ENCODE assay signal across 24 mouse cellular contexts in the genomic region with DNA sequence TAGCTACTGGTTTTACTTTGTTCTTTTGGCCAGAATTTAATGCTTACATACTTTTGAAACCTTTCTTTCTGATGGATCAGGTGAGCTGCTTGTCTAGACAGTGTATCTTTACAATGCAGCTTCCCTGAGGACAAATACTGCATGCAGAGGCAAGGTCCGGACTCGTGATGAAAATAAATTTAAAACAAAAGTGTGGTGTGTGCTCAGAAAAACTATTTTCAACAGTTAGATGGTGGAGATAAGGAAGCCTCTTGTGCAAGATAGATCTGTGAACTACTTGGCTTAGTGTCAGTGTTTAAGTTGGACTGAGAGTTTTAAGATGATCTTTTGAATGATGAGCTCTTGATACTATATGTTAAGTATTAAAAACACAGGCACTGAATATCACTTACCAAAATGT. TPM values are rescaled to one million over a fixed set of nuclear protein-coding genes. Genes with fewer than 3 reads are reported as not detected.
DNase-seq lines count a peak whose midpoint lies in the region; ATAC-seq and TF ChIP-seq lines count a peak whose summit lies in the region.
"Had no signal": no experiment of that assay in that cellular context is flagged by ENCODE, and none has a peak within 500 bp of the region (broad histone marks: within the 10 kb centered on the region; RNA-seq: fewer than 3 reads in every experiment).

No protein-coding gene starts in this region.

- no peak for TF ChIP-seq POLR2A in liver, adult 2 months (IDR thresholded peaks at IDR 0.05; ENCODE audit: extremely low read depth, insufficient read depth, low read length)
- no peak for TF ChIP-seq POLR2A in MEL (IDR thresholded peaks at IDR 0.05; ENCODE audit: control insufficient read depth in 1 of 2, insufficient read depth in 1 of 2, low read depth in 1 of 2, low read length in 2 of 2, poor library complexity in 1 of 2)

- H3K27me3 ChIP-seq in liver, adult 2 months (ENCODE audit: control insufficient read depth, insufficient read depth, low read length), result no peaks in the 10 kb centered on the region
- H3K27me3 ChIP-seq in liver, postnatal 0 days (ENCODE audit: insufficient read depth, low read length), result no peaks in the 10 kb centered on the region
- H3K27me3 ChIP-seq in MEL (ENCODE audit: control insufficient read depth in 1 of 2, insufficient read depth in 2 of 2, low read length in 2 of 2), result no peaks in the 10 kb centered on the region
- H3K27me3 ChIP-seq: embryonic facial prominence, embryonic 13.5 days; forebrain, embryonic 12.5 days; forebrain, embryonic 15.5 days; hindbrain, embryonic 13.5 days had no signal

- TF ChIP-seq EP300 in liver, postnatal 0 days (IDR thresholded peaks at IDR 0.05; ENCODE audit: low read depth), result no peak
- peak; percentile 48; a peak in 3 of 4 replicates for TF ChIP-seq EP300 in MEL (IDR thresholded peaks at IDR 0.05; ENCODE audit: low read depth in 1 of 2, low read length in 2 of 2)

- no peak for ATAC-seq in liver, postnatal 0 days
- ATAC-seq in activated CD4-positive, CD25-positive, alpha-beta regulatory T cell, adult 4 months, result no peak
- no peak for ATAC-seq in monocyte, adult 5-6 weeks (replicated peaks; ENCODE audit: insufficient number of reproducible peaks, low FRiP score, low TSS enrichment, poor library complexity, severe bottlenecking)
- ATAC-seq: forebrain, embryonic 15.5 days; hindbrain, postnatal 0 days; intestine, postnatal 0 days had no signal

- H3K79me2 ChIP-seq in liver, adult 2 months (ENCODE audit: control insufficient read depth, insufficient read depth, low read length), result peaks cover 3% of the 10 kb centered on the region; the same call in 1 of the 2 replicates
- no peaks in the 10 kb centered on the region for H3K79me2 ChIP-seq in MEL (ENCODE audit: control insufficient read depth, insufficient read depth, low read length, poor library complexity)

- H3K27ac ChIP-seq in liver, adult 2 months (replicated peaks; ENCODE audit: insufficient read depth, low read depth, low read length), result no peak overlapping the region
- no peak overlapping the region for H3K27ac ChIP-seq in liver, postnatal 0 days (ENCODE audit: low read depth)
- peak overlapping the region; percentile 48; the same call in 1 of the 2 replicates for H3K27ac ChIP-seq in MEL (ENCODE audit: control insufficient read depth, low read depth, low read length)
- H3K27ac ChIP-seq: embryonic facial prominence, embryonic 13.5 days; forebrain, embryonic 12.5 days; forebrain, embryonic 15.5 days; hindbrain, embryonic 10.5 days; hindbrain, embryonic 13.5 days; hindbrain, postnatal 0 days had no signal

- no peak overlapping the region for H3K4me3 ChIP-seq in liver, adult 2 months (ENCODE audit: insufficient read depth, low read depth, low read length)
- H3K4me3 ChIP-seq in liver, postnatal 0 days (ENCODE audit: low read depth, low read length), result no peak overlapping the region
- no peak overlapping the region for H3K4me3 ChIP-seq in MEL (ENCODE audit: control insufficient read depth in 1 of 2, insufficient read depth in 1 of 2, low read depth in 2 of 2, low read length in 2 of 2)
- H3K4me3 ChIP-seq: embryonic facial prominence, embryonic 13.5 days; forebrain, embryonic 12.5 days; forebrain, embryonic 15.5 days; hindbrain, embryonic 10.5 days; hindbrain, embryonic 13.5 days had no signal

- no peak for TF ChIP-seq RAD21 in MEL (IDR thresholded peaks at IDR 0.05; ENCODE audit: low read depth, low read length)

- 13% methylated on average over 2 of the region's 2 CpGs for WGBS in liver, adult 2 months
- WGBS in liver, postnatal 0 days (ENCODE audit: insufficient replicate concordance), result 28% methylated on average over 2 of the region's 2 CpGs

- peaks cover 13% of the 10 kb centered on the region for H3K36me3 ChIP-seq in liver, adult 2 months (ENCODE audit: control insufficient read depth, insufficient read depth, low read length)
- peaks cover 5% of the 10 kb centered on the region for H3K36me3 ChIP-seq in liver, postnatal 0 days (replicated peaks; ENCODE audit: insufficient read depth, low read length)
- H3K36me3 ChIP-seq in MEL (ENCODE audit: control insufficient read depth in 1 of 2, insufficient read depth in 2 of 2, low read length in 2 of 2), result peaks cover 2 to 17% of the 10 kb centered on the region in 2 experiments

- no peak overlapping the region for H3K4me2 ChIP-seq in liver, postnatal 0 days (ENCODE audit: low read depth, low read length)
- H3K4me2 ChIP-seq: embryonic facial prominence, embryonic 13.5 days; forebrain, embryonic 12.5 days; forebrain, embryonic 15.5 days; heart, embryonic 11.5 days; hindbrain, embryonic 13.5 days had no signal

- TF ChIP-seq CTCF in liver, adult 2 months (IDR thresholded peaks at IDR 0.05; ENCODE audit: low read depth, low read length), result no peak
- no peak for TF ChIP-seq CTCF in liver, postnatal 0 days (IDR thresholded peaks at IDR 0.05; ENCODE audit: low read depth)
- no peak for TF ChIP-seq CTCF in MEL (IDR thresholded peaks at IDR 0.05 in 2 of 3, conservative IDR thresholded peaks at IDR 0.05 in 1 of 3; ENCODE audit: control insufficient read depth in 1 of 3, insufficient read depth in 1 of 3, low read depth in 2 of 3, low read length in 3 of 3, poor library complexity in 1 of 3, severe bottlenecking in 1 of 3)

- H3K9me3 ChIP-seq in liver, postnatal 0 days (ENCODE audit: low read length), result no peaks in the 10 kb centered on the region
- no peaks in the 10 kb centered on the region for H3K9me3 ChIP-seq in MEL (replicated peaks; ENCODE audit: insufficient read depth, low read length)
- H3K9me3 ChIP-seq: embryonic facial prominence, embryonic 13.5 days; forebrain, embryonic 12.5 days; forebrain, embryonic 15.5 days; hindbrain, embryonic 10.5 days; hindbrain, embryonic 13.5 days had no signal

- peaks cover 5% of the 10 kb centered on the region; the same call in 1 of the 2 replicates for H3K4me1 ChIP-seq in liver, adult 2 months (ENCODE audit: control insufficient read depth, insufficient read depth, low read length)
- no peaks in the 10 kb centered on the region; the same call in 1 of the 2 replicates for H3K4me1 ChIP-seq in liver, postnatal 0 days (ENCODE audit: insufficient read depth)
- H3K4me1 ChIP-seq in MEL (ENCODE audit: control insufficient read depth in 1 of 2, insufficient read depth in 2 of 2, low read length in 2 of 2), result peaks cover 5 to 16% of the 10 kb centered on the region in 2 experiments
- H3K4me1 ChIP-seq: embryonic facial prominence, embryonic 13.5 days; forebrain, embryonic 12.5 days; forebrain, embryonic 15.5 days; hindbrain, embryonic 10.5 days; hindbrain, embryonic 13.5 days had no signal

- H3K9ac ChIP-seq in liver, adult 2 months (ENCODE audit: low read depth, low read length), result no peak overlapping the region
- no peak overlapping the region for H3K9ac ChIP-seq in liver, postnatal 0 days (replicated peaks)
- H3K9ac ChIP-seq in MEL (ENCODE audit: control insufficient read depth, low read depth, low read length, poor library complexity, severe bottlenecking), result 0 out of 2 replicates have a peak overlapping the region, but pooled peaks have one; percentile 1
- H3K9ac ChIP-seq: embryonic facial prominence, embryonic 13.5 days; forebrain, embryonic 12.5 days; forebrain, embryonic 15.5 days; hindbrain, embryonic 13.5 days had no signal

- DNase-seq in liver, adult 2 months (ENCODE audit: extremely low read depth, low read depth, low spot score), result peak; percentile 79
- no peak for DNase-seq in liver, postnatal 0 days
- DNase-seq in 416B (ENCODE audit: low read depth), result peak; percentile 79
- DNase-seq in MEL (ENCODE audit: low read depth, low spot score), result peak; percentile 26
- peak; percentile 84 for DNase-seq in fat pad, adult 2 months (ENCODE audit: extremely low read depth, low read depth, low spot score)
- no peak for DNase-seq in testis, postnatal 10 days (ENCODE audit: low spot score)
- DNase-seq: adrenal gland, postnatal 10 days; adrenal gland, postnatal 36 days; cerebellum, adult 18-20 months; cerebellum, adult 9-10 months; cerebellum, postnatal 25 days; gastrocnemius, postnatal 25 days had no signal

TF ChIP-seq in MEL, 35 proteins besides CTCF, POLR2A, EP300 and RAD21:
- TF ChIP-seq SMC3 (IDR thresholded peaks at IDR 0.05; ENCODE audit: low read depth, low read length) (no peak), BHLHE40 (IDR thresholded peaks at IDR 0.05; ENCODE audit: borderline replicate concordance, low read depth, low read length) (no peak), POLR2AphosphoS5 (IDR thresholded peaks at IDR 0.05; ENCODE audit: borderline replicate concordance, low read depth, low read length) (no peak), ZC3H11A (IDR thresholded peaks at IDR 0.05; ENCODE audit: low read depth, low read length) (no peak), GATA1 (IDR thresholded peaks at IDR 0.05; ENCODE audit: low read depth, low read length) (peak; percentile 86), TBP (IDR thresholded peaks at IDR 0.05; ENCODE audit: low read depth, low read length) (no peak), USF2 (IDR thresholded peaks at IDR 0.05; ENCODE audit: borderline replicate concordance in 1 of 2, insufficient read depth in 1 of 2, low read depth in 1 of 2, low read length in 2 of 2) (no peak), ETS1 (IDR thresholded peaks at IDR 0.05; ENCODE audit: low read depth, low read length) (0 out of 2 replicates have a peak, but pooled peaks have one; percentile 4), TCF12 (IDR thresholded peaks at IDR 0.05; ENCODE audit: low read depth, low read length) (0 out of 2 replicates have a peak, but pooled peaks have one; percentile 8)
TF ChIP-seq in MEL: peak in this region for 3.

RNA-seq across cellular contexts. Expression of a gene that starts 59.7 kb away (rescaled TPM):
- total RNA-seq in liver, adult 2 months (2014; rRNA removed), result 0.07 and 0.09 TPM in 2 replicates
- polyA plus RNA-seq in liver, adult 2 months (2012; rRNA removed), result 0.16 and 0.19 TPM in 2 replicates
- 0.05 and 0.38 TPM in 2 replicates for polyA plus RNA-seq in liver, postnatal 0 days (2015; fragmentation: Nextera tagmentation; extraction: Ambion mirVana)
- 0.04 TPM in 1 of 2 replicates, not detected in the other for total RNA-seq in MEL (2012; rRNA removed)
- under 1 TPM in 1 of 2 experiments, not detected in 1; 0.18 TPM for polyA plus RNA-seq in MEL (2012; ENCODE audit: insufficient read depth in 1 of 2, insufficient read length in 2 of 2, low read depth in 1 of 2, low replicate concordance in 2 of 2, missing spikeins in 1 of 2)
- not detected for polyA plus RNA-seq in activated CD4-positive, CD25-positive, alpha-beta regulatory T cell, adult 4 months (2017; shearing (Covaris generic))
- 0.19 to 1.1 TPM in 2 of 3 replicates, not detected in the other for total RNA-seq in monocyte, adult 5-6 weeks (2017)
- total RNA-seq: common myeloid progenitor, adult 5-6 weeks; granulocyte monocyte progenitor cell, adult 5-6 weeks had no signal

Comparison
In these comparisons a context has a peak if more than half of its experiments do, and no peak if none do; other contexts are left out.
1. DNase-seq: peak in liver, adult 2 months (single experiment), 416B (single experiment), MEL (single experiment) and fat pad, adult 2 months (single experiment); none in liver, postnatal 0 days (single experiment) and testis, postnatal 10 days (single experiment).